Mouse (Mus musculus) liver, postnatal 0 days (tissue): ENCODE measurements at regions not wholly inside any gene's neighbourhood (a gene's known extent, or its start where the extent isn't known, plus 50 kb on each side); places are given as distances from the start of the nearest gene placed in this dataset.
"Not testable (repeated sequence)": the region's sequence is repeated elsewhere in the genome, so short reads cannot be mapped to it uniquely, and the experiment has no call there.

Experiments
- CTCF ChIP-seq: sonication (generic); IDR thresholded peaks from 2 replicates; pipeline ENCODE4 v1.5.1; 2016; ENCODE audit warnings: antibody characterized with exemption, low read depth
- EP300 ChIP-seq: IDR thresholded peaks from 2 replicates; pipeline ENCODE4 v1.6.1; 2016; ENCODE audit warnings: antibody characterized with exemption, low read depth, mild to moderate bottlenecking

GRCm38 (mm10) chr6:63128834-63129233 lies 126.8 kb upstream of the Grid2 start:
- TF ChIP-seq CTCF, EP300: not testable (repeated sequence)
